Mouse (Mus musculus) lung, embryonic 16.5 days (tissue): ENCODE data around the gene Fgfr2. TPM values are rescaled to one million over a fixed set of nuclear protein-coding genes. Genes with fewer than 3 reads are reported as not detected.

Experiments used
- ATAC-seq: fragments of 200-750 bp; cut with Nextera tagmentation; 2 replicates; pipeline ENCODE4 v1.8.0; 2017; ENCODE audit warnings: low read depth, mild to moderate bottlenecking, moderate library complexity
- H3K27ac ChIP-seq: fragments of 300-500 bp; sonication (generic); 2 replicates; pipeline ENCODE4 v1.5.1; 2014; ENCODE audit warnings: mild to moderate bottlenecking, control low read depth, low read length
- H3K27me3 ChIP-seq: fragments of 300-500 bp; sonication (generic); 2 replicates; pipeline ENCODE4 v1.6.1; 2014; ENCODE audit warnings: low read depth, low read length, mixed read lengths; ENCODE audit not compliant: control insufficient read depth, insufficient read depth
- H3K36me3 ChIP-seq: fragments of 300-500 bp; sonication (generic); 2 replicates; pipeline ENCODE4 v1.6.1; 2014; ENCODE audit warnings: low read length; ENCODE audit not compliant: control insufficient read depth, insufficient read depth
- H3K4me1 ChIP-seq: fragments of 300-500 bp; sonication (generic); replicated peaks from 2 replicates; pipeline ENCODE4 v1.6.1; 2014; ENCODE audit warnings: low read length, mixed read lengths; ENCODE audit not compliant: control insufficient read depth, insufficient read depth
- H3K4me2 ChIP-seq: fragments of 300-500 bp; sonication (generic); 2 replicates; pipeline ENCODE4 v1.6.1; 2014; ENCODE audit warnings: low read depth, low read length, control low read depth
- H3K4me3 ChIP-seq: fragments of 300-500 bp; sonication (generic); 2 replicates; pipeline ENCODE4 v1.5.1; 2014; ENCODE audit warnings: mild to moderate bottlenecking, low read length, control low read depth
- H3K9ac ChIP-seq: fragments of 300-500 bp; sonication (generic); 2 replicates; pipeline ENCODE4 v1.6.1; 2014; ENCODE audit warnings: low read length, control low read depth
- H3K9me3 ChIP-seq: fragments of 300-500 bp; sonication (generic); 2 replicates; pipeline ENCODE4 v1.6.1; 2016; ENCODE audit warnings: low read length; ENCODE audit not compliant: control insufficient read depth
- WGBS: fragments of 180-500 bp; shearing (Covaris S2); extraction: QIAGEN DNeasy Blood & Tissue Kit; methylation state at CpG from one replicate; pipeline ENCODE4 v1.1.7; 2014; 5-methylcytosine and 5-hydroxymethylcytosine counted together
- polyA plus RNA-seq: library from polyadenylated mRNA; unstranded; fragments of >200 nt; fragmentation: Nextera tagmentation; extraction: Ambion mirVana; gene quantifications from 2 replicates; pipeline ENCODE4 v1.2.1, GENCODE M21; 2015

Fgfr2 gene
- polyA plus RNA-seq, 1 experiment from 2014 or later, result 175 TPM

DNA sequence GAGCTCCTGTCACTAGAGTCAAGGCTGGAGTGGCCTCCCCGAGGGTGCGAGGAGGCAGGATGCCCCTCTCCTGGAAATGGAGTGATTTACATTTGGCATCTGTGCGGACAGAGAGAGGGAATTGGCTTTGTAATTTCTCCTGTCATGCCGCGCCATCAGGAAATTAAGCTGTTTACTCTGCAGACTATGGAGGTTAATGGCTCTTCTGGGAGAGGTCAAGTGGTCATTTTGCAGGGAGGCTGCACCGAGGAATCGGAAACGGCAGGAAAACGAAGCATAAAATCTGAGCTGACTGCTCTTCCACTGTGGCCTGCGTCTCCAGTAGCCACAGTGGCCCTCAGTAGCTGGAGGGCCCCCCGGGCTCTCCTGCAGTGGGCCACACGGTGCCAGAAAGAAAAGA is 485.9 kb downstream of the Fgfr2 start:
- H3K4me2 ChIP-seq, result no peak overlapping the region
- no peaks in the 10 kb centered on the region for H3K27me3 ChIP-seq
- H3K9ac ChIP-seq, result no peak overlapping the region
- H3K4me3 ChIP-seq, result no peak overlapping the region
- peak; percentile 26; the same call in 1 of the 2 replicates for ATAC-seq
- no peaks in the 10 kb centered on the region for H3K9me3 ChIP-seq
- no peak overlapping the region for H3K27ac ChIP-seq
- WGBS, result 20% methylated on average over 12 of the region's 12 CpGs
- H3K36me3 ChIP-seq, result no peaks in the 10 kb centered on the region
- peaks cover 12% of the 10 kb centered on the region for H3K4me1 ChIP-seq

GRCm38 (mm10) chr7:132631313-132631712 is 491.8 kb downstream of the Fgfr2 start:
- 82% methylated on average over 11 of the region's 11 CpGs for WGBS
- no peaks in the 10 kb centered on the region for H3K4me1 ChIP-seq
- no peak overlapping the region for H3K4me3 ChIP-seq
- H3K27ac ChIP-seq, result no peak overlapping the region
- no peaks in the 10 kb centered on the region for H3K9me3 ChIP-seq
- H3K4me2 ChIP-seq, result no peak overlapping the region
- H3K36me3 ChIP-seq, result no peaks in the 10 kb centered on the region
- ATAC-seq, result no peak
- no peaks in the 10 kb centered on the region for H3K27me3 ChIP-seq
- H3K9ac ChIP-seq, result no peak overlapping the region

GRCm38 (mm10) chr7:132627448-132627847 is 495.7 kb downstream of the Fgfr2 start:
- WGBS, result 73% methylated on average over 3 of the region's 3 CpGs
- Histone ChIP-seq H3K27me3 (no peaks in the 10 kb centered on the region), H3K4me1 (no peaks in the 10 kb centered on the region), H3K4me2 (no peak overlapping the region), H3K36me3 (no peaks in the 10 kb centered on the region), H3K27ac (no peak overlapping the region), H3K9me3 (no peaks in the 10 kb centered on the region), H3K4me3 (no peak overlapping the region), H3K9ac (no peak overlapping the region)
- no peak for ATAC-seq

DNA sequence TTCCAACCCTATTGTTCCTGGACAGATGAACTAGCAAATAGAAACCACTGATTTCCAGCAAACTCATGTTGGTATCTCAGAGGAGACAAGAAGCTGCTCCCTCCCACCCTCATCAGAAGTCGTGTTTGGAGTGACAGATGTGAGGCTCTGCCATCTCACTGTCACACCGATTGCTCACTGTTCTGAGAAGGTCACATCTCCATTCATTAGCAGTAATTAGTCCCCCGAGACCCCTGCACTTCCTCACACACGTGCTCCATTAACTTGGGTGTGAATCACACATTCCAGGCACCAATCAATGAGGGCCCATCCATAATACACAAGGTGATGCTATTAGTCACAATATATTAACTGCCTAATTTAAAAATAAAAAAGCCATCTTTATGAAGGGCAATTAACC is 497.0 kb downstream of the Fgfr2 start:
- Histone ChIP-seq H3K4me3 (no peak overlapping the region), H3K4me2 (no peak overlapping the region), H3K9me3 (no peaks in the 10 kb centered on the region), H3K27me3 (no peaks in the 10 kb centered on the region), H3K9ac (no peak overlapping the region), H3K27ac (no peak overlapping the region), H3K4me1 (no peaks in the 10 kb centered on the region), H3K36me3 (no peaks in the 10 kb centered on the region)
- 58% methylated on average over 4 of the region's 4 CpGs for WGBS
- ATAC-seq, result no peak

DNA sequence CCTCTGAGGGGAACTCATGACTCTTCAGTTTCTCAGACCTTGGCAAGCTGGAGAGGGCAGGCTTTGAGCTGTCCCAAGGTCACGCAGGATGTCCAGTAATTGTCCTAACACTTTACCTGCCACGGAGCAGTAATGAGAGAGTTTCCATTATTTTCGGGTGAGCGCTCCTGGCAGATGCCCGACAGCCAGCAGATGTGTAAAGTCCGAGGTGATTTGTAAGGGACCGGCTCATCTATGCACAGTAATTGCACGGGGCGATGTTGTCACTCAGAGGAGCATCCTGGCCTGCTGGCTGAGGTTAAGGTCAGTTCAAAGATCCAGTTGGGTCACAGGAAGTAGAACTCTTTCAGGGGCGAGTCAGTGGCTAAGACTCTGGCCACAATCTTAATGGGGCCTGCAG is 499.0 kb downstream of the Fgfr2 start:
- H3K4me2 ChIP-seq, result no peak overlapping the region
- H3K4me3 ChIP-seq, result no peak overlapping the region
- H3K9me3 ChIP-seq, result no peaks in the 10 kb centered on the region
- no peak for ATAC-seq
- H3K27me3 ChIP-seq, result no peaks in the 10 kb centered on the region
- no peak overlapping the region for H3K9ac ChIP-seq
- 77% methylated on average over 10 of the region's 10 CpGs for WGBS
- no peaks in the 10 kb centered on the region for H3K4me1 ChIP-seq
- no peak overlapping the region for H3K27ac ChIP-seq
- no peaks in the 10 kb centered on the region for H3K36me3 ChIP-seq

DNA sequence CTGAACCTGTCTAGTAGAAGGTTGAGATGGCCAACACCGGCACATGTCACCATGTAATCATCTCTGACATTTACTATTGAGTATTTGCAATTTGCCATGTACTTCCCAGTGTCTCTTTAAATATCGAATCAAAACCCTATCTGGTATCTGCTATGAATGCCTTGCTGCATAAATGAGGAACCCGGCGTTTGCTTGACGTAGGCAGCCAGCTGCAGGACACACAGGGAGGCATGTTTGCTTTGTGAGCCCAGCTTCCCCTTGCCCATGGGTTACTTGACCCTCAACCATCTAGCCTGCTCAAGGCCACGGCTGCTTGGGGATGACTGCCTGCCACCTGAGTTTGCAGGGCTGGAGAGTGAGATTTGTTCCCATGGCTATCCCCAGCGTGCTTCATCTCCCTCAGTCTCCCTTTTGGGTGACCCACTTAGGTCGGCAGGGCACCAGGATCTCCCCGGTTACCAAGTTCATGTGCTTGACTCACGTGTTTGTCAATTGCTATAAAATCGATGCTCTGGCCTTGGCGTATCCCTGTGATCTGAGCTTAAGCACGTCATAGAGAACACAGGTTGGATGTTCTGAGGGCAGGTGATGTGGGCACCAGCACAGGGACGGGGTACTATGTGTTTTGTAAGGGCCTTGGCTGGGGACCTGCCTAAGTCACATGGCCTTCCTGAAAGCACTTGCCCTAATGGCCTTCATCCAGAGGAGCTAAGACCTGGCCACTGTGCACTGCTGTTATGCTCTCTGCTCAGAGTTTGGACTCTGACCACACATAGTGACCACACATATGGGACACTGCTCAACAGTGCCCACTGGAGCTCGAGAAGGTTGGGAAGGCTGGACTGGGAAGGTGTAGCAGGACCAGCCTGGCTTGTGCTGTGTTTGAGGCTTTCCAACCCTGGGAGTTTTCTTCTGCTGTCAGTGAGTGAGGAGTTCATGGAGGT is 502.9 kb downstream of the Fgfr2 start:
- no peak overlapping the region for H3K4me2 ChIP-seq

GRCm38 (mm10) chr7:132619549-132619948 is 503.6 kb downstream of the Fgfr2 start:
- ATAC-seq, result no peak
- Histone ChIP-seq H3K9me3 (no peaks in the 10 kb centered on the region), H3K27me3 (no peaks in the 10 kb centered on the region), H3K4me2 (no peak overlapping the region), H3K4me1 (peaks cover 4% of the 10 kb centered on the region; the same call in 1 of the 2 replicates), H3K4me3 (no peak overlapping the region), H3K36me3 (no peaks in the 10 kb centered on the region), H3K9ac (no peak overlapping the region), H3K27ac (no peak overlapping the region)
- 91% methylated on average over 8 of the region's 8 CpGs for WGBS

More for the DNA sequence above, 502.9 kb downstream of the Fgfr2 start:
- ATAC-seq, result no peak
- Histone ChIP-seq H3K36me3 (no peaks in the 10 kb centered on the region), H3K4me3 (no peak overlapping the region), H3K27ac (no peak overlapping the region), H3K4me1 (peaks cover 3% of the 10 kb centered on the region; the same call in 1 of the 2 replicates), H3K27me3 (no peaks in the 10 kb centered on the region), H3K9ac (no peak overlapping the region), H3K9me3 (no peaks in the 10 kb centered on the region)
- WGBS, result 82% methylated on average over 15 of the region's 15 CpGs

- no peak overlapping the region for H3K9ac ChIP-seq
- no peak overlapping the region for H3K4me3 ChIP-seq
- H3K4me2 ChIP-seq, result no peak overlapping the region
- peaks cover 4% of the 10 kb centered on the region; the same call in 1 of the 2 replicates for H3K4me1 ChIP-seq
- no peak for ATAC-seq
- WGBS, result 84% methylated on average over 5 of the region's 5 CpGs
- no peak overlapping the region for H3K27ac ChIP-seq
- no peaks in the 10 kb centered on the region for H3K9me3 ChIP-seq
- no peaks in the 10 kb centered on the region for H3K27me3 ChIP-seq
- no peaks in the 10 kb centered on the region for H3K36me3 ChIP-seq
Measured at GRCm38 (mm10) chr7:132617021-132617564, 506.1 kb downstream of the Fgfr2 start.

DNA sequence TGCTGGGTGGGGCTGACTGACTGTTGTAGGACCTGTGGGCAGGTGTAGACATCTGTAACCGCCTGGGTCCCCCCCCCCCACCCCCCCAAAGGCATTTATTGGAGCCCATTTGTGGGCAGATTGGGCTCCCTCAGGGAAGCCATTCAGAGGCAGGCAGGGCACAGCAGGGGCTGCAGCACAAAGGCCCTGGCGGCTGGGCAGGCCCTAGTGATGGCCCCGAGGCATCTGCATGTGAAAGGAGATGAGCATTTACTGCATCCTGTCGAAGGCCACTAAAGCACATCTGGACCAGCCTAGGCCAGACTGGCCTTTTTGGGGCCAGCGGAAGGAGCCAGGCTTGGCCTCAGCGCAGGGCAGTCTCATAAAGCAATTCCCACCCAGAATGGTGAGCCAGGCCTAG is 506.8 kb downstream of the Fgfr2 start:
- Histone ChIP-seq H3K9me3 (no peaks in the 10 kb centered on the region), H3K36me3 (no peaks in the 10 kb centered on the region), H3K4me2 (no peak overlapping the region), H3K4me1 (peaks cover 4% of the 10 kb centered on the region; the same call in 1 of the 2 replicates), H3K27me3 (no peaks in the 10 kb centered on the region), H3K9ac (no peak overlapping the region), H3K27ac (no peak overlapping the region), H3K4me3 (no peak overlapping the region)
- WGBS, result 67% methylated on average over 6 of the region's 6 CpGs
- ATAC-seq, result no peak
